Mouse (Mus musculus) ES-E14 (cell line): ENCODE measurements around the gene Galnt17.

ENCODE experiments used
- CHD2 ChIP-seq: IDR thresholded peaks from 2 replicates; pipeline ENCODE4 v1.6.1; 2014; ENCODE audit warnings: mild to moderate bottlenecking, low read depth, low read length, inconsistent platforms
- HCFC1 ChIP-seq: IDR thresholded peaks from 2 replicates; pipeline ENCODE4 v1.6.1; 2012; ENCODE audit warnings: low read length, inconsistent platforms, borderline replicate concordance; ENCODE audit not compliant: insufficient read depth
- ZC3H11A ChIP-seq: IDR thresholded peaks from 2 replicates; pipeline ENCODE4 v1.6.1; 2012; ENCODE audit warnings: low read depth, mild to moderate bottlenecking, inconsistent platforms, low read length, borderline replicate concordance

GRCm38 (mm10) chr5:131094771-131095170 lies 213.5 kb downstream of the Galnt17 start:
- no peak for TF ChIP-seq HCFC1
- TF ChIP-seq ZC3H11A = no peak
- TF ChIP-seq CHD2 = no peak
